Mouse (Mus musculus) heart, adult 11 months (tissue): ENCODE measurements around the gene Hoxc9.

Experiments
- DNase-seq: peaks from one replicate; pipeline ENCODE4 v3.0.0; 2022

Hoxc9 gene

GRCm38 (mm10) chr15:103027266-103028235 is 51.3 kb downstream of the Hoxc9 start:
- no peak for DNase-seq

GRCm38 (mm10) chr15:103028916-103029512 is 52.8 kb downstream of the Hoxc9 start:
- DNase-seq = no peak

GRCm38 (mm10) chr15:103030142-103030541 is 53.9 kb downstream of the Hoxc9 start:
- DNase-seq = no peak

GRCm38 (mm10) chr15:103032167-103032566 is 55.9 kb downstream of the Hoxc9 start:
- no peak for DNase-seq

GRCm38 (mm10) chr15:103032646-103033575 is 56.7 kb downstream of the Hoxc9 start:
- DNase-seq = no peak

GRCm38 (mm10) chr15:103034043-103034806 is 58.0 kb downstream of the Hoxc9 start:
- peak; percentile 96 for DNase-seq
